Mouse (Mus musculus): Measurements from ENCODE around the gene Clasp2.
A peak's percentile ranks its signal among the peaks of the same experiment; 100 is the strongest.
"Not testable (repeated sequence)": the region's sequence is repeated elsewhere in the genome, so short reads cannot be mapped to it uniquely, and the experiment has no call there.

Gene Clasp2

DNA sequence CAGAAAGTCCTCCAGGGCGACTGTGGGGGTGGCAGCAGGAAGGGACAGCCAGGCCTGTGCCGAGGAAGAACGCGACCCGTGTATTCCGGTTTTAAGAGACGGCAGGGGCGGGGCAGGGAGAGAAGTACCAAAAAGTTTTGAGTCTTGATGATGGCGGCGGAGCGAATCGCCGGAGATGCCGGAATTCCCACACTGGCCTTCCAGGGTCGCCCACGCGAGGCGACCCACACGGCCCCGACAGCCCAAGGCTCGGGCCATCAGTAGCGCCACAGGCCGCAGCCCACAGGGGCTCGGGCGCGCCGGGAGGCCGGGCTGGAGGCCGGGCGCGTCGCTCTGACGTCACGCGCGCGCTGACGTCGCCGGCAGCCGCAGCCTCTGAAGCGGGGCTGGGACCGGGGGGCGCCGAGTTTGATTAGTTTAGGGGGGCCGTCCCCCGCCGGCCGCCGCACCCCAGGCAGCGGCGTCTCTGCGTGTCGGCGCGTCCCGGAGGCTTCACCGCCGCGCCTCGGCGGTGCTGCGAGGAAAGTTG is at the start of gene Clasp2:
Gene Clasp2 (plus strand): TSS at position 366 of the 529 bp plus-strand sequence.
- peak; percentile 76 to 84 for DNase-seq (ENCODE audit: low spot score in 2 of 2)

DNA sequence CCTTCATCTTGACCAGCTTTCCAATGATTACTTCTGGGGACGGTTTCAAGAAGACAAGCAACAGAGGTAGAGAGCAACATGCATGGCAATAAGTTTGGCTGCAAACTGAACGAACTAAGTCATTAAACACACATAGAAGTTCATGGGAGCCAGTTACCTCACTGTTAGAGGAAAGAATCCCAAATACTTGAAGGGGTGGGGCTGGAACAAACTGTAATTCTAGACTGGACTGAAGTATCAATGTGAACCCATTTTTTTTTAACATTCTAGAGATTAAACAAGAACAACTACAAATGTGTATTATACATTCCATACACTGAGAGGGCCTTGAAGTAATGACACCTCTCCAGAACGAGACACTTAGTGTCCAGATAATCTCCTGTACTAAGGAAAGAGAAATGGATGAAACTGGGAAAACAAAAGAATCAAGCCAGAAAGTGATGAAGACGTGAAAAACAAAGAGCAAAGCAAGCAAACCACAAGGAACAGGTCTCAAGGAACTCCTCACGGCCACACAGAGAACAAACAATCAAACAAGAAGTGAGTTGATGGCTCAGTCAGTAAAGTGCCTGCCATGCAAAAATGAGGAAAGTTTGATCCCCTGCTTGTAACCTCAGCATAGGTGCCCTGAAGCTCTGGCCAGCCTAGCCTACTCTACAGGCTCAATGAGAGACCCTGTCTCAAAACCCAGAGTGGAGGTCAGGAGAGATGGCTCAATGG is 39.7 kb upstream of the Clasp2 start:
- DNase-seq (ENCODE audit: low spot score in 2 of 2), result no peak

DNA sequence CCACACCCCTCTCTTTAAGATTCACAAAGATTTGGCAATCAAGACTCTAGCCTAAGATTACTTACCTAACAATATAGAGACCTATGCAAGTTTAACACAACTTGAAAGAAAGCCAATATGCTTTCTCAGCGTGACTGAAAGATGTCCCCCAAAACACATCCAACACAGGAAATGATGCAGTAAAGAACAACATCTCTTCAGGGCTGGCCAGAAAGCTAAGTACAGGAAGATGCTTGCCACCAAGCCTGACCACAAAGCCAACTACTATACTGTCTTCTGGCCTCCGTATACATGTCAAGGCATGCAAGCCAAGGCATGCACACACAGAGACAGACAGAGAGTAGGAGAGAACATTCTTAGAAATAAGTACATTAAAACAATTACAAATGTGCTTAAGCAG is 35.2 kb upstream of the Clasp2 start:
- no peak for DNase-seq (ENCODE audit: low spot score in 2 of 2)

DNA sequence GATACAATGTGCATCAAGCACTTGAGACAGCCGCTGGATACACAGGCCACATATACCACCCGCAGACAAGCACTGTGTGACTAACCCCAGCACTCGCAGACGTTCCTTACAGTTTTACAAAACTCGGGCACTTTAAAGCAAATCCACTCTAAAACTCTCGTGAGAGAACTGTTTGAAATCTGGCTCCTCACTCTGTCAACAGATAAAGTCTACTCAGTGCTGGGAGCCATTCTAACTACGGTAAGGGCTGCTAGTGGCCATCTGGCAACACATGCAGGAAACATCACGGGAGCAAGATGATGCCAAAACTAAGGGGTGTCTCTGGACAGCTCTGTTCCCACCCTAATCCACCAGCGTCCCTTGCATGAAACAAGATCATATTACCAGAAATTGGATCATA is 34.4 kb upstream of the Clasp2 start:
- no peak for DNase-seq (ENCODE audit: low spot score in 2 of 2)

DNA sequence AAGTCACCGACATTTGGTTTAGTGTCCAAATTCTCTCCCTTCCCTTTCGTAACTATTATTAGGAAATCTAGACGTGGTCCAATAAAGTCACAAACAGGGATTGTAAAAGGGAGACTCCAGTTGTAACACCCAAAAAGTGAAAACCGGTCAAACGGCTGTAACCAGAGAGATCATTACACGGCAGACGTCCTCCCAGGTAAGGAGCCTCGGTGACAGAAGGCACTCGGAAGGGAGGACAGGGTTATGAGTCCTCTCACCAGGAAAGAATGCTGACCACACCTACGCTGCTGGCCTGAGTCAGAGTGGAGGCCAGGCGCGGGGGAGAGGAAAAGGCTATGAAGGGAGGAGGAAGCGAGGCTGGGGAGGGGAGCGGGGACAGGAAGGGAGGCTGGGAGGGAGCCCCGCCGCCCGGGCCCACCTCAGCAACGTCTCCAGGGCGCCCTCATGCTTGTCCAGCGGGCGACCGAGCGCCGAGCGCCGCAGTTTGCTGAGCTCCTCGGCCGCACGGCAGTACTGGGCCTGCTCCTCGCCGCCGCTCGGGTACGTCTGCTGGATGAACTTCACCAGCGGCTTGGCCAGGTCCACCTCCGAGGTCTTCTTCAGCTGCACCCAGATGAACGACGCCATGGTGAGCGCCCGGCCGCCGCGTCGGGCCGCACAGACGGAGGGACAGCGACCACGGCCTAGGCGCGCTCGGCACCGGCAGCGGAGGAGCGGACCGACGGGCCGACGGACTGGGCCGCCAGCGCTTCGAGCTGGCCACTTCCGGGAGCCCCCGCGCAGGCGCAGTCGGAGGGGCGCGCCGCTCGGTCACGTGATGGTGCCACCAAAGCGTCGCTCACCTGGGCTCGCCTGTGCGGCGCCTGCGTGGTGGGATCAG is 33.6 kb upstream of the Clasp2 start, which contains the start of gene Pdcd6ip:
Gene Pdcd6ip (minus strand): TSS at position 779 of the 880 bp plus-strand sequence.
- peak; percentile 93 to 94 for DNase-seq (ENCODE audit: low spot score in 2 of 2)

DNA sequence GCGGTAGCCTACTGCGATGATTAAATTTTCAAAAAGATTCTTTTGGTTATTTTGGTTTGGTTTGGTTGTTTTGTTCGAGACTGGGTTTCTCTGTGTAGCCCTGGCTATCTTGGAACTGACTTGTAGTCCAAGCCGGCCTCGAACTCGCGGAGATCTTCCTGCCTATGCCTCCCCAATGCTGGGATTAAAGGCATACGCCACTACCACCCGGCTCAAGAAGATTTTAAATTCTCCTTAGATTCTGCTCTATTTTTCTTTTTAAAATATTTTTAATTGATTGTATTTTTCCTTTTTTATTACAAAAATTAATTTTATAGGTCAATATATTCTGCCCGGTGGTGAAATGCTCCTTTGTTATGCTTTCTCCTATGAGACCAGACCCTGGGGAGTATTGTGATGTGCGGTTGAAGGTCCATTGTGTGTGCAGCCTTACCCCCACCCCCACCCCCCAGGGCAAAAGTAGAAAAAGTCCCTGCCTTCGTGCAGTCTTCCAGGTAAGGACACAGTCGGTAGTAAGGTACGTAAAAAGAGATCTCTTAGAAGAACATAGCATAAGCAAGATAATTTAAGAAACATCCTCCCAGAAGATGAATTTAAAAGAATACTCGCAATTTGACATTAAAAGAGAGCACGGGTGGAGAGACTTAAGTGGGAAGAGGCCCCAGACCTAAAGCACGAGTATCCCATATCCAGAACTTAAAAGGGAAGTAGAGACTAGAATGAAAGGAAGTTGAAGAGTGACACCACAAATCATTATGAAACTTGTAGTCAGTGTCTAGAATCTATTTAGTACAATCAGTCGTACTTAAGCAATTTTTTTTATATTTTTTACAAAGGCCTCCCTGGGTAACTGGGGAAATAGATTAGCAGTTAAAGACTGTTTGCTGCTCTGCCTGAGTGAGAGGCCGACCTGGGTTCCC is 32.7 kb upstream of the Clasp2 start:
- DNase-seq (ENCODE audit: low spot score in 2 of 2), result no peak

DNA sequence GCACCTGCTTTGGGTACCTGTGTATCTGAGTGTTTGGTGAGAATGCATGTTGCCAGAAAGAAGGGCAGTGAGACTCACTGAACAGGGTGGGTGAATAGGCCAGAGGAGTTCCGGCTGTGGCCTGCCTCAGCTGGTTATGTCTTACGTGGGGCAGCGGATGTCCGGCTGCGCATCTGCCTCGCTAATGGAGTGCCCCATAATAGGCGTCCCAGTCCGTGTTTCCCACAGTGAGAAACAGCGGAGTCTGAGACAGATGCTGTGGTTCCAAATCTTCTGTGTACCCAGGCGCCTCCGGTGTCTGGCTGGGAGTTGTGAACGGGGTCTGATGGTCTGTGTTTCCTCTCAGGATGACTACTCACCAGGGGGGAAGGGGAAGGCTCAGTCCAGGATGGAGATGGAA is 30.4 kb upstream of the Clasp2 start:
- DNase-seq (ENCODE audit: low spot score in 2 of 2), result no peak

DNA sequence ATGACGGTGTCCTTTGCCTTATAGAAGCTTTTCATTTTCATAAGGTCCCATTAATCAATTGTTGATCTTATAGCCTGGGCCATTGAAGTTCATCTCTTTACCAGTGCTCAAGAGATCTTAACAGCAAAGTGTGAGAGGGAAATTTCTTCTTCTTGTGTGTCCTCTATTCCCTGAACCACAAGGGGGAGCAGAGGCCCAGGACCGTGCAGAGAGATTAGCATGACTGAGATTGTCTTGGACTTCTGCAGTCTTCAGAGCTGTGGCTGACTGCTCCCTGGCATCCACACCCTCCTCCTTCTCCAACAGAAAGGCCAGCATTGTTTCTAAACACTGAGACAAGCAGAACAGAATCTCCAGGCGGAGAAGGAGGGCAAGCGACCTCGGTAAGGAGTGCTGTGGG is 22.2 kb upstream of the Clasp2 start:
- no peak for DNase-seq (ENCODE audit: low spot score in 2 of 2)

DNA sequence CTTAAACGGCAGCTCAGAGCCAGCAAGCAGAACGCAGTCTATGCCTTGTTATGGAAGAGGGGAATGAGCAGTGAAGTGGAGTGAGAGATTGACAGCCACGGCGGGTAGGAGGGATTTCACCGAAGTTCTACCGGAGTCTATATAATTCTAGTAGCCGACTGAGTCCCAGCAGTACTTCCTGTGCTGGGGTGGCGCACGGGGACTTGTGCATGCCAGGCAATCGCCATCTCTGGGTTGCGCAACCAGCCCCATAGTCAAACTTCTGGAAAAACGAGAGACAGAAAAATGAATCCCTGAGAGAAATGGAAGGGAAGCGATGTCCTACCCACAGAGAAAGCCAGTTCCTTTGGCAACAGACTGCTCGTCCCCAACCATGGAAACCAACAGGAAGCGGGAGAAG is 16.6 kb upstream of the Clasp2 start:
- DNase-seq (ENCODE audit: low spot score in 2 of 2), result no peak

DNA sequence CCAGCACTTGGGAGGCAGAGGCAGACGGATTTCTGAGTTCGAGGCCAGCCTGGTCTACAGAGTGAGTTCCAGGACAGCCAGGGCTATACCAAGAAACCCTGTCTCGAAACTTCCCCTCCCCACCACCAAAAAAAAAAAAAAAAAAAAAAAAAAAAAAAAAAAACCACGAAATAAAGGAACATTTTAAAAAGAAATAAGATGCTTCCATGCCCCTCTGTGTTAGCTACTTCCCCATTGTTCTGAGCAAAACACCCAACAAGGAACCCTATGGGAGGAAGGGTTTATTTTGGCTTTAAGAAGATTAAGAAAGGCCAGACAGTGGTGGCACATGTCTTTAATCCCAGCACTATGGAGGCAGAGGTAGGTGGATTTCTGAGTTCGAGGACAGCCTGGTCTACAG is 15.7 kb upstream of the Clasp2 start:
- not testable (repeated sequence) for DNase-seq (ENCODE audit: low spot score in 2 of 2)

DNA sequence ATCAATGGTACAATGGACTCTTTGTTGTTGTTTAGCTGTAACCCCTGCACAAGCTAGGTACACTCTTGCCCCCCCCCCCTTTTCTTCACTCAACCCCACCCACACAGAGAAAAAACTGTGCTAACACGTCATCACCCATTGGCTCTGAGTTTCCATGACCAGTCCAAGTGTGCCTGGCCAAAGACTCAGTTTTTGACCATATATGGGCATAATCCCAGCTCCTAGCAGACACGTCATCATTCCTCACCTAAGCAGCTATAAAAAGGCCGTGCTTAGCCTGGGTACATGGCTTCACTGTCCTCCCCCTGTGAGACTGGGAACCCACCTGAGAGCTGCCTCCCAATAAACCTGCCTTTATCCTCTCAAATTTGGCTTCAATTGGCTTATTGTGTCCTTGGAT is 15.1 kb upstream of the Clasp2 start:
- DNase-seq (ENCODE audit: low spot score in 2 of 2), result no peak

DNA sequence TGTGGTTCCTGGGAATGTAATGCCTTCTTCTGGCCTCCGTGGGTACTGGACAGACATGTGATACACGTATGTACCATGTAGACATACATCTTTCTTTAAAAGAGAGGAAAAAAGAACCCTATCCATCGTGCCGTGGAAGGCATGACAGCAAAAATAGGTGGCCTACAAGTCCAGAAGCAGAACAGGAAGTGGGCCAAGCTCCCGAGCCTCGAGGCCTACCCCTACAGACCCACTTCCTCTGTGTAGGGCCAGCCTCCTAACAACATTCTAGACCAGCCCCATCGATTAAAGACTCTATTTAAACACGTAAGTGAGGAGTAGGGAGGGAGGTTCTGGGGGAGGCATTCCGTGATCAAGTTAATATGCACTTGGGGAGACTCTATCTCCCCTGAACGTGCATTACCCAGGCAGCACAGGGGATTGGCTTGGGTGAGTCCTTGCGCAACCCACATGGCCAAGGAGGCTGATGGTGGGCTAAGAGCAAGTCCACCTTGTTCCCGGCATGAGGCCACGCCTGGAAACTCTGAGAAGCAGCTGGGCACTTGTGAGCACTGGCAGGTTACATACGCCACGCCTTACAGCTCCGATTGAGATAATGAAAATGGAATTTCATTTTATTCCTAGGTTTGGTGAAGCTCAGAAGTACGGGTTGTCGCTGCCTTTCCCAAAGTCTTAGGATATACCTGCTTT is 14.1 kb upstream of the Clasp2 start:
- DNase-seq (ENCODE audit: low spot score in 2 of 2), result no peak

DNA sequence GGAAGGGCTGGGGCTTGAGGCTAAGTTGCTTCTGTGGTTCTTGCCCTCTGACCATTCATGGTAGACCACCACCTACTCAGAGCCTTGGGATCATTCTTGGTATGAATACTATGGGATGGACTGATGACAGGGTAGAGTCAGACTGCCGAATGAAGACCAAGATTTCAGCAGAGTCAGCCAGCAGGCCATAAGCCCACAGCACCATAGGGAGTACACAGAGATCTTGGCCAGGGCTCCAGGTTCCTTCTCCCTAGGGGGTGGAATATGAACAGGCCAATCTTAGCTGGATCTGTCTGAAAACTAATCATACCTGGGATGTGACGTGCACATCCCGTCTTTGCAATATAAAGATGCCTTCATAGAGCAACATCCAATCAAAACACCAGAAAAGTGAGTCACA is 9.7 kb upstream of the Clasp2 start:
- DNase-seq (ENCODE audit: low spot score in 2 of 2), result no peak

DNA sequence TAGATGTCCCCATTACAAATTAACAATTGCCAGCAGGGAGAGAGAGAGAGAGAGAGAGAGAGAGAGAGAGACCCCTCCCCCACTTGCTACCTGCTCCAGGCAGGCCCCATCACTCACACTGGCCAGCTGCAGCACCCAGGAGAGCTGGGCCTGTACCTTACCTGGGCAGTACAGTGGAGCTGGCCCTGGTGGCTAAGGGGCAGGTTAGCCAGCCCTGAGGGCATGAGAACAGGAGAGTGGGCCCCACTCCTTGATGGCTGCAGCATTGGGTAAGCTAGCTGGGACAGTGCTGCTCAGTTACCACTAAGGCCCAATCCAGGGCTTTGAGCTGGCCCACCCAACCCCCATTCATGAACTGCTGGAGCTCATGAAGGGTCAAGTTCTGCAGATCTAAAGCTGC is 5.4 kb upstream of the Clasp2 start:
- DNase-seq (ENCODE audit: low spot score in 2 of 2), result no peak

DNA sequence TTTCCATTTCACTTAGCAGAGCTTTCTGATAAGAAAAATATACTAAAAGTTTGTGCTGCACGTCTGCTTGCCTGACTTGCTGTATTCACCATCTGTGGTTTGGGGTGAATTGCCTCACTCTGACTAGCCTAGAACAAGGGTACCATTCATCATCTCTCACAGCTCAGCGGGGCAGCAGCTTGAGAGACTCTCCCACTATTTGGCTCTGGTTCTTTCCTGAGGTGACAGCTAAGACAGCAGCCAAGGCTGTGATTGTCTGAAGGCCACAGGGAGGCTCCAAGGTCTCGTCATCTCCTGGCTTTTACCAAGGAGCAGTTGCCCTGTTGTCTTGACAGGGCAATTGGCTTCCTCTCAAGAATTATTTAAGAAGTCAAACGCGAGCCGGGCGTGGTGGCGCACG is 3.3 kb upstream of the Clasp2 start:
- DNase-seq (ENCODE audit: low spot score in 2 of 2), result no peak

DNA sequence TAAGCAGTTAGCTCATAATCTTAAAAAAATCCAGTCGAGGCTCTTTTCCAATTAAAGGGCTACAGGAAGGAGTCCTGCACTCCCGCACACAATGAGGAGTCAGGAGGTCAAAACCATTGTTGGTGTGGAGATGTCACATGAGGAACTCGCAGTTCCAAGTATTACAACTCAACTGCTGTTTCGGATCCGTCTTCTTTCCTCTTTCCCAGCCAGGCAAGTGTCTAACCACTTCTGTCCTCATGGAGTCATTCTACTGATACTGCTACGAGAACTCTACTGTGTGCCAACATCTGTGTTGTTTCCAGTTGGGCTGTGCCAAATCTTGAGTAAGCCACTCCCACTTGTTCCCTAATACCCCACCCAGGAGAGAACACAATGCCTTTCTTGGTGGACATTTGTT is 2.3 kb upstream of the Clasp2 start:
- DNase-seq (ENCODE audit: low spot score in 2 of 2), result no peak

DNA sequence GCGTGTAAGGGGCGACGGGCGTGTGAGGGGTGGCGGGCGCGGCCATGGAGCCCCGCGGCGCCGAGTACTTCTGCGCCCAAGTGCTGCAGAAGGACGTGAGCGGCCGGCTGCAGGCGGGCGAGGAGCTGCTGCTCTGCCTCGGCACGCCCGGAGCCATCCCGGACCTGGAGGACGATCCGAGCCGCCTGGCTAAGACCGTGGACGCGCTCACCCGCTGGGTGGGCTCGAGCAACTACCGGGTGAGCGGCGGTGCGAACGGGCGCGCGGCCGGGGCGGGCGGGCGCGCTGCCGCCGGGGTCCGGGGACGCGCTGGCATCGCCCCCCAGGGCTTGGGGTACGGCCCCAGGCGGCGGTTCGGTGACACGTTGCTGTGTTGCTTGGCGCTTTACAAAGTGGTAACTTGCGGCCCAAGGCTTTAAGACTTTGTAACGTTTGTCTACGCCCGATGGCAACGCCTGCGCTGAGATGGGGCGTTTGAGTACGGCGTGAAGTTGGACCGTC is 414 bp downstream of the Clasp2 start:
- DNase-seq (ENCODE audit: low spot score in 2 of 2), result peak; percentile 69 to 70

DNA sequence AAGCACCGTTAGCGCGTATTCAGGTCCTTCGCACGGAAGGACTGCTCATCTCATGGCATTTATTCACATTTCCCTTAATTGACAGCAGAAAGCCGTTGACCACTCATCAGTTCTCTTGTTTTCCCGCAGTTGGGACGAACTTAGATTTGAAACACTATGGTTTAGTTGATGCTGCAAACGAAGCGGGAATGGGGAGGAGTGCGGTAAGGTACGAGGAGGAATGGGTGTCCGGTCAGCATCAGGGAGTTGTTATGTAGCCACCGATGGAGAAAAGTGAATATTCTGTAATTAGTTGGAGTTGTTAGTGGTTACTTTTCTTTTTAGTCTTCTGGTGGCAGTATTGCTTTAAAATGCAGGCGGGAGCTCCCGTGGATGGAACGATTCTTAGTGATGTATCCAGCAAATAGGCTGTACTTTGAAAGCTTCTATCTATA is 1.1 kb downstream of the Clasp2 start:
- DNase-seq (ENCODE audit: low spot score in 2 of 2), result peak; percentile 25 to 37

DNA sequence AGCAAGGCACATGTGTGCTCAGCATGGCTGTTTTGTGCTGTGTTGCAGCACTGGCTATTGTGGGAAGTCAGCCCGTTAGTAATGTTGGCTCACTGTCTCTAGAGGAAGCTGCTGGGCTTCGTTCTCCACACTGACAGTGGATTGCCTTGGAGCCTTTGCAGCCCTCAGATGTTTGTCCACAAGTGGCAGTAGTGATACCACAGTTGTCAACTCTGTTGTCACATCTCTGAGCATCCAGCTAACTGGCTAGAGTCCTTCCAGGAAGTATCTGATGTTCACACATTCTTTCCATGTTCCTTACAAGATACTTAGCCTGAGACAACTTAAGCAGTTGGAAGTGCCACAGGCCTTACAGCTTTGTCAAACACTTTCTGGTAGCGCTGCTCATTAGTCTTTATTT is 2.0 kb downstream of the Clasp2 start:
- no peak for DNase-seq (ENCODE audit: low spot score in 2 of 2)

DNA sequence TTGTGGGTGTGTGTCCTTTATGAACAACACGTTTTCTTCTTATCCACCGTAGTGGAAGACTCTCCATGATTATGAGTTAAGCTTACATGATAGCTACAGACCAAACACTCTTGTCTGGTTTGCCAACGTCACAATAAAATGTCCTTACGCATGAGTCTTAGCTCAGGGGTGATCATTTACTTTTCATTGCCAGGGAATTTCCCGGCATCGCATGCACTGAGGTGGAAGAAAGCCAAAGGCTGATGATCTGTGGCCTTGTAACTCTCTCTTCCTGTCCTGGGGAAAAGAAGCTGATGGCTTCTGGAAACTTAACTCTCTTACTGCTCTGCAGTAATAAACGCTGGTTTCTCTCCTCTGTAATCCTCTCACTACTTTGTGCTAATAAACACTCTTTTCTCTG is 8.1 kb downstream of the Clasp2 start:
- DNase-seq (ENCODE audit: low spot score in 2 of 2), result no peak
